Mouse (Mus musculus) spleen, adult 2 months (tissue): Measurements from ENCODE around the gene Prkg2.

Experiments used
- CTCF ChIP-seq: fragments of 200-500 bp; IDR thresholded peaks from 2 replicates; pipeline ENCODE4 v1.5.1; 2011; ENCODE audit warnings: mild to moderate bottlenecking, inconsistent platforms; ENCODE audit not compliant: insufficient read depth, insufficient read length, insufficient replicate concordance; ENCODE audit errors: extremely low read depth
- POLR2A ChIP-seq: fragments of 200-500 bp; IDR thresholded peaks from 2 replicates; pipeline ENCODE4 v1.6.1; 2011; ENCODE audit warnings: low read depth, low read length, inconsistent platforms

- no peak for TF ChIP-seq CTCF
- no peak for TF ChIP-seq POLR2A
These were observed 114.2 kb downstream of the Prkg2 start for GRCm38 (mm10) chr5:98922921-98923320.
